7 mouse cellular contexts compared by ENCODE assay signal in the genomic region with DNA sequence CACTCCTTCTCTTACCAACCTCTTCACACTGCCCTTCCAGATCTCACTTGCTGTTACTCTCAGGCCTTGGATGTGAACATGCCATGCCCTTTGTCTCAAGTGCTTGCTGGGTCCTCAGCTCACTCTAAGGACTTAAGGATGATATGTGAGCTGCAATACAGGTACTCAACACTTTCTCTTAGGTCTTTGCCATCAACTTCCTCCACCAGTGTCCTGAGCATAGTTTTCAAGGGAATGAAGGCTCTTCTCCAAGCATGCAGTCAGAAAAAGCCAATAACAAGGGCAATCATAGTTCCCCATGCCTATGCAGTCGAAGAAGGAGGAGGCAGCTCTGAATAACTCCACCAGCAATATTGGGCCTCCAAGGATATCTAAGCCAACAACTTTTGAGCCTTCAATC.
DNase-seq lines count a peak whose midpoint lies in the region; TF ChIP-seq lines count a peak whose summit lies in the region.
"Not testable (repeated sequence)": the region's sequence is repeated elsewhere in the genome, so short reads cannot be mapped to it uniquely, and the experiment has no call there.

No protein-coding gene starts in this region.

- not testable (repeated sequence) for H3K36me3 ChIP-seq in thymus, adult 2 months (ENCODE audit: control insufficient read depth, insufficient read depth, low read length)

- not testable (repeated sequence) for TF ChIP-seq CTCF in thymus, adult 2 months (IDR thresholded peaks at IDR 0.05; ENCODE audit: borderline replicate concordance, control insufficient read depth, extremely low read depth, insufficient read depth, low read length, poor library complexity)

- not testable (repeated sequence) for H3K4me3 ChIP-seq in thymus, adult 2 months (ENCODE audit: control insufficient read depth, insufficient read depth, low read length)

- H3K27me3 ChIP-seq in thymus, adult 2 months (ENCODE audit: control insufficient read depth, insufficient read depth, low read length): not testable (repeated sequence)

- not testable (repeated sequence) for H3K4me1 ChIP-seq in thymus, adult 2 months (replicated peaks; ENCODE audit: control insufficient read depth, insufficient read depth, low read length)

- TF ChIP-seq POLR2A in thymus, adult 2 months (IDR thresholded peaks at IDR 0.05; ENCODE audit: control insufficient read depth, extremely low read depth, insufficient read depth, low read length, poor library complexity): not testable (repeated sequence)

- 55% methylated on average over 1 of the region's 1 CpGs for WGBS in thymus, adult 2 months

- not testable (repeated sequence) for H3K27ac ChIP-seq in thymus, adult 2 months (ENCODE audit: control insufficient read depth, insufficient read depth, low read length)

- DNase-seq in T-cell, adult 2 months (ENCODE audit: low spot score): peak; percentile 9
- DNase-seq in cerebellum, adult 9-11 months: peak; percentile 13
- DNase-seq in heart, adult 18-20 months: peak; percentile 5 to 12
- peak; percentile 8 for DNase-seq in kidney, adult 11 months
- DNase-seq in left cerebral cortex, adult 9 months (ENCODE audit: low spot score in 2 of 2): peak; percentile 0 to 11
- peak; percentile 2 for DNase-seq in ovary, postnatal 10 days (ENCODE audit: low spot score)
- peak; percentile 6 for DNase-seq in thymus, adult 2 months
